Mouse (Mus musculus) mesoderm, embryonic 11.5 days (tissue): ENCODE results near the gene Gsdme.
A peak's percentile ranks its signal among the peaks of the same experiment; 100 is the strongest.

Experiments
- DNase-seq: peaks from one replicate; pipeline ENCODE4 v3.0.0-alpha.2; 2012; ENCODE audit warnings: low read depth, low spot score

The Gsdme gene

DNA sequence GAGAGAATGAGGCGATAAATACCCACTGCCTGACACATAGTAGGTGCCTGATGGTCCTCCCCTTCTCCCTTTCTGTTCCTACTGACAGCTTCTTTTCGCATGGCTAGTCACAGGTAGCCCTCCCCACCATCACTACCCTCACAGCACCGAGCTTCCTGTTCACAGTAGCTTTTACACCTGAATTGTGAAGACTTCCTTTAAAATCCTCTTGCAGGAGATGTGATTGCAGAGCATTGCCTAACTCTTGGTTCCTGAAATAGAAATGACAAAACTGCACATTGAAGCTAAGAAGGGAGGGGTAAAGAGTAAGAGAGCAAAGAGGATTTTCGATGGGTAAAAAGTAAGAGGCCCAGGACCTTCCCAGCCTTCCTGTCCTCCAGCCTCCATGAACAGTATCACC lies 18.7 kb downstream of the Gsdme start:
- no peak for DNase-seq

- DNase-seq = no peak
These were observed 19.5 kb downstream of the Gsdme start for GRCm38 (mm10) chr6:50244126-50244525.

DNA sequence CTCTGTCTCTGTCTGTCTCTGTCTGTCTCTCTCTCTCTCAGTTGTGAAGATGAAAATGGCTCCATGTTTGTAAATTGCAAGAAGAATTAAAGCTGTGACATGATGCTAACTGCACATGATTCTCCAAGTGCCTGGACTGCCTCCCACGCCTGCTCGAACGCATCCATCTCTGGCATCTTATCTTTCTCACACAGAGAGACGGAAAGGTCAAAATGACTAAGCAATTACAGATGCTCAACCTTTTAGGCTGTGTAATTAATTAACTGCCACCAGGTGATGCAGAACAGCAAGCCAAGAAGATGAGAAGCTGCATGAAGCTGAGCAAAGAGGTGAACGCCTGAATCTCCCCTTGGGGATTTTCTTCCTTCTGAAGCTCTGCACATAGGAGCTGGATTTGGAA lies 23.2 kb downstream of the Gsdme start:
- no peak for DNase-seq

DNA sequence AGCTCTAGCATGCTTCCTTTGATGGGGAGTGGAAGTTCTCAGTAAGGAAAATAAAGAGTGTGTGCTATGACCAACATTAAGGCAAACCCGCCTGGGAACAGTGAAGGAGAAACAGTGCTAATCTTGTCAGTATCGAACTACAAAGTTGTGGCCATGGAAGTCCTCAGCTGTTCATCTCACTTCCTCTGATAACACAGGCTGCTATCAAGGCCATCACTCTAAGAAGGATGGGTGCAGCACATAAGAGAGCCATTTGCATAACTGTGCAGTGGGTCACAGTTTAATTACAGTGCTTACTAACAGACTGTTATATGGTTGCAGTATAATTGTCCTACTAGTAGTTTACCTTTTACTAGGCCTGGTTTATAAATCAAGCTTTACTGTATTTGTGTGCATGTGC lies 23.8 kb downstream of the Gsdme start:
- no peak for DNase-seq

- no peak for DNase-seq
These were observed 25.7 kb downstream of the Gsdme start for GRCm38 (mm10) chr6:50237963-50238362.

GRCm38 (mm10) chr6:50232984-50233383 lies 30.7 kb downstream of the Gsdme start:
- DNase-seq = no peak

GRCm38 (mm10) chr6:50231288-50231687 lies 32.4 kb downstream of the Gsdme start:
- DNase-seq = no peak

DNA sequence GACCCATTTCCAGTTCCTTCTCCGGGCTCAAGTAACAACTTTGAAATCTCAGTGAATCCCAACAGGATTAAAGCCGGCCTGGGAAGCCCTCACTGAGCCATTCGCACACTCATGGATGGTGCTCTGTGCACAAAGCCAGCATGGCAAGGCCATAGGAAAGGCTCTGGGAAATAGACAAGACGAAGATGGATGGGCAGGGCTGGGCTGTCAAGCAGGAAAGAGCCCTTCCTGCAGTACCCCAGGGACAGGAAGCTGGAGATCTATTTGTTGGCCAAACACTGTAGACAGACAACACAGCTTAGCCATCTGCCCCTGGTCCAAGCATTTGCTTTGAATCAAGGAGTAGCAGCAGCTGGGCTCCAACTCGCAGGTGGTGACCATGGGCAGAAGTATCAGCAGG lies 35.5 kb downstream of the Gsdme start:
- DNase-seq = no peak

GRCm38 (mm10) chr6:50225232-50225631 lies 38.4 kb downstream of the Gsdme start:
- DNase-seq = no peak

GRCm38 (mm10) chr6:50223606-50224005 lies 40.1 kb downstream of the Gsdme start:
- DNase-seq = no peak

DNA sequence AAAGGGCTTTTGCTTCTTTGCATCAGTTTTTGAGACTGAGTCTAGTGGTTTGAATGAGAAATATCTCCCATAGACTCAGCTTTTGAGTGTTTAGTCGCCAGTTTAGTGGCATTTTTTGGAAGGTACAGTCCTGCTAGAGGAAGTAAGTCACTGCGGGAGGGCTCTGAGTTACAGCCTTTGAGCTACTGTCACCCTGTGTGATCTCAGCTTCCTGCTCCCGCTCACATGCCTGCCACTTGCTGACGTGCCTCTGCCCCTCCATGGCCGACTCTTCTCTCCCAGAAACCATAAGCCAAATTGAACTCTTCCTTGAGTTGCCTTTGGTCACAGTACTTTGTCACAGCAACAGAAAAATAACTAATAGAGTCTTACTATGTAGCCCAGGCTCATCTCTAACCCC lies 40.7 kb downstream of the Gsdme start:
- no peak for DNase-seq

DNA sequence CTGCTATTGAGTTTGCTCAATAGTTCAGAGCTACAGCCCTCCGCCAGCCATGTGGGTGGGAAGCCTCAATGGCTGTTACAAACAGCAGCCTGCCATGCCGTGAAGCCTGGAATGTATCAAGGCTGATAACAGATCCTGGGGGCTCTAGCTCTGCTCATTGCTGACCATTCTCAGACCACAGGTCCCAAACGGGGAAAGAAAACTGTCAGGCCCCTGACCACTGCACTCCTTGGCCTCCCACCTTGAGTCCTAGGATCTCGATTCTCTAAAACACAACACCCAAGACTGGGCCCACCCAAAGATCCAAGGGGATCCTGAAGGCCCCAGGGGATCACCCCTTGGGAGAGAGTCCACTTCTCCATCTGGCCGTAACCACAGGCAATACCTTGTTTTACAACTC lies 41.3 kb downstream of the Gsdme start:
- DNase-seq = no peak

- DNase-seq = peak; percentile 18
These were observed 42.8 kb downstream of the Gsdme start for GRCm38 (mm10) chr6:50220863-50221262.

DNA sequence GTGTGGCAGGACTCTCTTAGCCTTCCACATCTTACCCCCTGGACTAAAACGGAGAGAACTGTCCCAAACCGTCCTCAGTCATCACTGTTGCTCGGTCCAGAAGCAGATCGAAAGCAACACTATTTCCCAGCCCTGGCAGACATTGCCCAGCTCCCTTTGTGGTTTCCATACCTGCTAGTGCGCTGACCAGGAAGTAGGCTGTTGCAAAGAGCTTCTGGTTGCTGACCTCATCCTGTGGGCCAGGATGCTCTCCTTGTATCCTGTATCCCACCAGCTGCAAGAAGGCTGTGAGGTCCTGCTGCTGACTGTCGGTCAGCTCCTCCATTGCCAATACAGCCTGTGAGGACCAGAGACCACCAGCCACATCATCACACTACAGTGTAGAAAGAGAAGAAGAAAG lies 44.6 kb downstream of the Gsdme start:
- DNase-seq = no peak

DNA sequence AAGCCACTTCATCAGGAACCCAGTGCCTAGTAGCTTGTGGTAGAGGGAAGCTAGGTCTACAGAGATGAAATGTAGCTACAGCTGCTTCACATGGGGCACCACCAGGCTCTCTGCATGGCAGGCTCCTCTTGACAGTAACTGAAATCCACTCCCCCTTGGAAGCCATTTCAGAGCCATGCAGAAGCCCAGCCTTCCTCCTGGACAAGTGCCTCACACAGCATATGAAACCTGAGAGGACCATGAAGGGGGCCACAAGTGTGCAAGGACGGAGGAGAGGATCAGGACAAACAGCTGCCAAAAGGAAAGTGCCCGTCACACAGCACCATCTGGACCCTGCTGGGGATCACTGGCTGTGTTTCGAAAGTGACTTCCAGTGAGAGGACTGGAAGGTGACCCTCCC lies 45.0 kb downstream of the Gsdme start:
- DNase-seq = no peak

DNA sequence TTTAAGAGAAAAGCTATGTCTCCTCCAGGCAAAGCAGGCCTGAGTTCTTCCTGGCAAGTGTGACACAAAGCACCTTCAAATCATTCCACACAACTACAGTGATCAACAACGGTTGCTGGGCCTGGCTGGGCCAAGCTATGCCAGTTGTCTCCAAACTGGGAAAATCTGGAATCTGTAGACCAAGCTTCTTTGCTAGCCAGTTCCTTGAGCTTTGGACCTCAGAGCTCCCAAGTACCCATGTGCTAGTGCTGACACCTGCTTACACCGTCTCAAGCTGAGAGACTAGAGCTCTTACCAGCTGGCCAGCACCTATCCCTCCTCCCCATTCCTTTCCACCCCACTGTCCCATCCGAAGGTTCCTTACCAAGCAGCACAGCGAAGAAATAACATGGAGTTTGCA lies 47.7 kb downstream of the Gsdme start:
- DNase-seq = no peak

- DNase-seq = no peak
These were observed 48.3 kb downstream of the Gsdme start for GRCm38 (mm10) chr6:50215373-50215745.

DNA sequence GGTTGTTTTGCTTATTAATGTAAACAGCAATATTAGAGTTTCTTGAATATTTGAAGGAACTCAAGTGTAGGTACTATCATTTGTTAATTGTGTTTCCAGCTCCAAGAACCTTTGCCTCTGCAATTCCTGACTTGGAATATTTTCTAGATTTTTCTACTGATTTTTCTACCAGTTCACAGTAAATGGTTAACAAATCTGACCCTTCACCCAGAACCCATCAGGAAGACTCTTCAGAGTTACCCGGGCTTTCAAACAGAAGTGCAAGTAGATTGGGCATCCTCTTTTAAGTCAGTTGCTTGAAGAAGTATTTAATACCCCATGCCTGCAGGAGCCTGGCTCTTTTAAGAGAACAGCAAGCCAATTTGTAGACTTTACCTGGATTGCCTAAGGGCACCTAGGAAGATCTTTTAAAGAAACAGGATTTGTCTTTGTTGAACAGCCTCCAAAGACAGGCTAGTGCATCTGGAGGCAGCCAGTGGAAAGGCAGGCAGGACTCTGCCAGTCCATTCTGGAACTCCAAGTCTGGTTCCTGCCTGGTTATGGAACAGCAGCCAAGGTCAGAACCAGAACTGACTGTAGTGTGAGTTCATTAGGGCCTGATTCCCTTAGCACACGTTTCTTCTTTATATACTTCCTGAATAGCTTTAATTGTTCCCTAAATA lies 48.8 kb downstream of the Gsdme start:
- no peak for DNase-seq

- DNase-seq = no peak
These were observed 58.6 kb downstream of the Gsdme start for GRCm38 (mm10) chr6:50205093-50205492.

GRCm38 (mm10) chr6:50204356-50204755 lies 59.3 kb downstream of the Gsdme start:
- no peak for DNase-seq

GRCm38 (mm10) chr6:50193851-50194250 lies 69.8 kb downstream of the Gsdme start:
- DNase-seq = no peak

DNA sequence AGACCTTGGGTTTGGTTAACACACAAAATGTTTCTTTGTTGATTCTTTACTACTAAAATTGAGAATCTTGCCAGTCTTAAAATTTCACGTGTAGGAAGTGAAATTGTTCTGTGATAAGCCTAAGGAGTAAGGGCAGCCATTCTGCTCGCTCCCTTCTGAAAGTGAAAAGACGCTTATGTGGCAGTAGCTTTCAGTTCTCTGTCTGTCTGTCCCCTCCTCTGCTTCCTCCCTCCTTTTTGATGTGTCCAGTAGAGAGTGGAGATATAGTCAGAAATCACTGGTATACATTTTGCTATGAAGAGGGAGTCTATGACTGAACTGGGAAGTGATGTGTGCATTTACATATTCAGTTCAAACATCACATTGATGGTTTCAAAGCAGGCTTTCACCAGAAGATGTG lies 70.8 kb downstream of the Gsdme start:
- DNase-seq = no peak

GRCm38 (mm10) chr6:50192169-50192568 lies 71.5 kb downstream of the Gsdme start:
- no peak for DNase-seq

- no peak for DNase-seq
These were observed 72.1 kb downstream of the Gsdme start for GRCm38 (mm10) chr6:50191605-50192004.
